Mouse (Mus musculus): ENCODE measurements at regions not wholly inside any gene's neighbourhood (a gene's known extent, or its start where the extent isn't known, plus 50 kb on each side); places are given as distances from the start of the nearest gene placed in this dataset.

- DNase-seq = no peak
Measured at GRCm38 (mm10) chr1:137926326-137926725, 249.2 kb downstream of the Ptprc start.

DNA sequence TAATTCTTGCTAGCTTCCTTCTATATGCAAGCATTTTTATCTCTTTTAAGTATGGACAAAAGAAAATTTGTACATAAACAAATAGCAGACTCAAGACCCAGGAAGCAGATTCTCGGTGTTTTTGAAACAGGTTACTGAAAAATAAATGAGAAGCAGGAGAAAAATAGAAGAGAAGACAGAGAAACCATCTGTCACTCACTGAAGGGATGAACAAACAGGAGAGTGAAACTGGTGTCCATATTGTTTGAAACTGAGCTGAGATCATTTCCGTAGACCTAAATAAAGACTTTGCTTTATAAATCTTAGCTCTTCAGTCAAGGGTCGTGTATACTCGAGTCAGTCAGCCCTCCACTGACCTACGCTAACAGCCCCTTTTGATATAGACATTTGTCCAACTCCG is 251.4 kb downstream of the Ptprc start:
- DNase-seq = no peak

GRCm38 (mm10) chr1:137923705-137924104 is 251.8 kb downstream of the Ptprc start:
- no peak for DNase-seq

GRCm38 (mm10) chr1:137922769-137923168 is 252.7 kb downstream of the Ptprc start:
- DNase-seq = no peak

DNA sequence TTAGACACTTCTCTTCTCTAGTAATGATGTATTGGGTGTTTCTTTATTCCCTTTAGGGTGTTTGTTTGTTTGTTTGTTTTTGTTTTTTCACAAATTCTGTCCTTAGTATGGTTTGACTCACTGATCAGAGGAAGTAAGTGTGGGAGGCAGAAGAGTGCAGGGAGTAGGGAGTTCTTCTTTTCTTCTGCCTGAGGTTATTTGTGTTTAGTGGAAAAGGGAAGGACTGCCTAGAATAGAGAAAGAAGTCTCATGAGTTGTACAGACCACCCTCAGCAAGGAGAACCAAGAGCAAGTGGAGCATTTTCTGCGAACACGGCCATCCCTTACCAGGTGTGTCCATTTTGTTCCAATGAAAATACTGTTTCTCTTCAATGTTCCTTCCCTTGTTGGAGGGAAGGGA is 253.9 kb downstream of the Ptprc start:
- no peak for DNase-seq

DNA sequence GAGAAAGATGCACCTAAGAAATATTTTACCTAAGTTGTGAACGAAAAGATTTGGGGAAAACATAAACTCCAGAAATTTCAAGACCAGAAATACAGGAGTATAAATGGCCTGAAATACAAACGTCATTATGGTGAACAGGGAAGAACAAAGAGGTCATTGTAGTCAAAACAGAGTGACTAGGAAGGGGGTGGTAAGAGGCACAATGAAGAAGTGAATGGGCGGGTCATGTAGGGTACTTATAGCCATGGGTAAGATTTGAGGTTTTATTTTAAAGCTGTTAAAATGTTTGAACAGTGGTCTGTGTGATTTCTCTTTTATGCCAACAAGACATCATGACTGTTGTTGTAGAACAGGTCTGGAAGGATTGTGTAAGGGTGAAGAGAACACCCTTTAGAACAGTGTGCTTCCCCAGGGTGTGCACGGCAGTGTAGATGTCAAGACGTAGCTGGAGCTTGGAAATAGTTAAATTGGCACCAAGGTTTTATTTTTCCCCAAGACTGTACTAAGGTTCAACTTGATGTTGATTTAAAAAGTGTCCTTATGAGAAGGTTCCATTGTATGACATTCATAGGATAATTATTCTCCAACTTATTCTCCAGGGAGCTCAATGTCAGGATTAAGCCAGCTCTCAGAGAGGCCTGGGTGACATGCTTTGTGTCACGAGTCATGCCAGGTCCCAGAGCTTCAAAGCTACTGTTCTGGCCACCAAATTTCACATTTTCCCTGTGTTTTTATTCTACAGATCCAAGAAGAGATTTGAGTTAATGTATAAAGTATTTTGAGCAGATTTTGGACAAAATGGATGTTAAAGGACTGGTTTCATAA is 255.6 kb downstream of the Ptprc start:
- DNase-seq = no peak

DNA sequence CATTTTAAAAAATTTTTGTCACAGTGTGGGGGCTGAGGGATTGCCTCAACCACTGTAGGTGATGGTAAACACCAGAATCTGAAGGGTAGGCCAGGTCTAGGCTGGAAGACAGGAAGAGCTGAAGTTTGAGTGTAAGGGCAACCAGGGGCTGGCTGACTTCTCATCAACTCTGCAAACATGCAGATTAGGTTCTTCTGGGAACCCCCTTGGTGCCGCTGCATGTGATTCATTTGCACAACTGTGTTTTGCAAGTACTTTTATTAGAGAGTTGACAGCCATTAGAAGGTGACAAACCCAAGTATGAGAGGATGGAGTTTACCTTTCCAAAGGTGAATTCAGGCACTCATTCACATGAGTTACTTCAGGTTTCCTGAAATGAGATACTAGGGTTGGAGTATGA is 258.1 kb downstream of the Ptprc start:
- no peak for DNase-seq

- DNase-seq = peak; percentile 39 to 42
Measured at GRCm38 (mm10) chr1:137906883-137907282, 268.6 kb downstream of the Ptprc start.

DNA sequence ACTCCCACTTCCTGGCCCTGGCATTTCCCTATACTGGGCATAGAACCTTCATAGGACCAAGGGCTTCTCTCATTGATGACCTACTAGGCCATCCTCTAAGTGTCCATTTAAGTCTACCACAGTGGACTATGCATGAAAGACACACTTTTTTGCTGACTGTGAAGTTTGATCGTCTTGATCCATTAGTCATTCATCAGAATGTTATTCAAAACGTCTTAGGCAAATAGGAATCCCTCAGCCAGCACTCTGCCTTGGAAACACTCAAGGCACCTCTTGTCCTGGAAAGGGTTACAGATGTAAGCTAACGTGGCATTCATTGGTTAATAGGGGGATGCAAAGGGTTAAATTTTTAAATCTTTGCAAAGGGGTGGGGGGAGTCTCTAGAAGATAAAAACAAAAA is 269.0 kb downstream of the Ptprc start:
- no peak for DNase-seq

GRCm38 (mm10) chr1:137905566-137905965 is 269.9 kb downstream of the Ptprc start:
- no peak for DNase-seq

DNA sequence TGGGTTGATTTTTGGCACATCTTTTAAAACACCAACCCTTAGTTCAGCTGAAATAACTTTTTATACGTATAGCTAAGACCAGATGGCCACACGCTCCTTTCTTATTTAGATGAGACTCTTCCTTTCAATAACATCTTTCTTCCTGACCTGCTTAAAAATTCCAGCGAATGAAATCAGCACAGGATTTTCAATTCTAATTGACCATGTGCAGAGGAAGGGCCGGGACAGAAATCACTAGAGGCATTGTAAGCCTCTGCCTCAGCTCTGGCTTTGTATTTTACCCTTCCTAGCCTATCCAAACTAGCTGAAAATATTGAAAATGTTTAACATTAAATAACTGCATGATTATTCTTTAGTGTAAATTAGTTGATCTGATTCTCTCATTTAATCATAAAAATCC is 272.2 kb downstream of the Ptprc start:
- DNase-seq = no peak

DNA sequence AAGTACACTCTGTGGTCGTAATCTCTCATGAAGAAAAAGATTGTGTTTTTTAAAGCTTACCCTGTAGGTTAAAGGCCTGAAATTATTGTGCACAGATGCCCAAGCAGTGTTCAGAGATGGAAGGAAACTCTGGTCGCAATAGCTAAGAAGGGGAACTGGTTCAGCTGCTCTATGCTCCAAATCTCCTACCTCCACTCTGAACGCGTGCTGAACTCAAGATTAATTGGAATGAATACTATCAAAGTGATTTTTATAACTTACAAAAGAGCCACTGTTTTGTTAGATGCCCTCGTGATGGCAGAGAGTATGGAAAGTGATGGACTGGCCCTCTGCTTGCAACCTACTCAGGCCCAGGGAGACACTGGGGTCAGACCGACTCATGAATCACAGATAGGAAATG is 272.6 kb downstream of the Ptprc start:
- no peak for DNase-seq

DNA sequence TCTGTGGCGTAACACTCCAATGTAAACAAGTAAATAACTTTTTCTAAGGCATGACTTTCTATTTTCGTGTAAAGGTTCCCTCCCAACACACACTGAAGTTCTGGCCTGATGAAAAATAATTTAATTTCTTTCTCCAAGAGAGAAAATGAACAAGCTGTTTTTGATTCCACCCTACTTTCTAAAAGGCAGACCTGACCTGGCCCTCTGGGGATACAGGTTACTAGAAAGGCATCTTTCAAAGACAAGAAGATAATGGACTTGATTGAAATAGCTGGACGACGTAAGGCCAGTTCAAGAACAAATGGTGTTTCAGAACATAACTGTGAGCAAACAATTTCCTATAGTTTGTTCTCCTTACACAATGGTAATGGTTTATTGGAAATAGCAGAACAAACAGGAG is 273.5 kb downstream of the Ptprc start:
- no peak for DNase-seq

DNA sequence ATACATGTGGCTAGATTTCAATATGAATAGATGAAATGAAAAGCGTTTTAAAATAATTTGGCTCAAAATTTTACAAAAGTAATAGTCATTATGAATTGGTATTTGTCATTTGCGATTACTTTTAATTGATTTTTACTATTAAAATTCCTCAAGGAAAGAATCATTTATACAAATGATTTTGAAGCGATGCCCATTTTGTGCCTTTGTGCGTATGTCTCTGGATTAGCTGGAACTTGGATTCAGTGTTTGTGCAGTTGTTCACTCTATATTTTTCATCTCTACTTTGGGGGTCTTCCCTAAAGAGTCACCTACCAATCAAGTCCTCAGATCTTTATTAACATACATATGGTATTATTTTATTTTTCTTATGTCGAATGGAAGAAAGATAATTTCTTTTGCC is 274.3 kb downstream of the Ptprc start:
- no peak for DNase-seq

- DNase-seq = no peak
Measured at GRCm38 (mm10) chr1:137900621-137901071, 274.9 kb downstream of the Ptprc start.

DNA sequence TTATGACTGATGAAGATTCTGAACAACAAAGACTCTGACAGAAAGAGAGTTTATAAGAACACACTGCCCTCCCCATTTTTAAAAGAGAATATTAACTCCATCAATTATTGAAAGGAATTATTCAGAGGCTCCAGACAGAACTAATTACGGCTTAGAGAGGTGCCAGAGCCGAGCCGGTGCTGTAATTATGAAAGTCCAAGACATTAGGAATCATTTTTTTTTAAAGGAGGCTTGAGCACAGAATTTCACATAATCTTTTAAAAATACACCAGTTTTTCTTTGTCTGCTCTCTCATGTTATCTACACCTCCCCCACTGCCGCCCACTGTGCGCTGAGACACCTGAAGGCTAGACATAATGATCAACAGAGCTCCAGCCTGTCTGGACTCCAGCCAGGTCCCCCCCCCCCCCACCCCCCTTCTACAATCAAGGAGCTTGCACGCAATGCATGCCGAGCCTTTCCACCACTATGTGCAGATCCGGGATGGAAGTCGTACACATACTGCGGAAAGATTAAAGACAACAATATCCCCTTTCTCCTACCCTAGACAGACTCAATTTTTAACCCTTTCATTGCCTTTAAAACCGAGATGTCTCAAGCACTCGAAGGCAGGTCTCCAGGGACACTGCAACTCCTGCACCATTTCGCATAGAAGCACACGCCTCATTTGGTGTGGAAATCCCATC is 275.4 kb downstream of the Ptprc start:
- peak; percentile 14 to 19 for DNase-seq

DNA sequence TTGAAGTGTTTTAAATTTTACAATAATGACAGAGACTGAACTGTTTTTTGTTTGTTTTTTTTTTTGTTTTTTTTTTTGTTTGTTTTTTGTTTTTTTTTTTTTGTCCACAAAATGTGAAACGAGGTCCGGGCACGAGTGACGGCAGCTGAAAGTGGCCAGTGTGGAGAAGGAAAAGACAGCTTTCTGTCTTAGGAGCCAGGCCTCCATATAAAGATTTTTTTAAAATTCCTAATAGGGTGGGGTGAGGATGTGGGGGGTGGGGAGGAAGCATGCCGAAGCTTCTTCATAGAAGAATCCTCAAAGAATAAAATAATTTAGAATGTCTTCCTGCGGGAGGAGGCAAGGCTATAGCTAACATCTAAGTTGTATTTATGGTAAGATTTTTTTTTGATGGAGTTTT is 276.2 kb downstream of the Ptprc start:
- no peak for DNase-seq

GRCm38 (mm10) chr1:137898891-137899290 is 276.6 kb downstream of the Ptprc start:
- DNase-seq = no peak

- peak; percentile 82 to 87 for DNase-seq
Measured at GRCm38 (mm10) chr1:137898397-137898796, 277.1 kb downstream of the Ptprc start.

- DNase-seq = no peak
Measured at GRCm38 (mm10) chr1:137881656-137882055, 293.9 kb downstream of the Ptprc start.

DNA sequence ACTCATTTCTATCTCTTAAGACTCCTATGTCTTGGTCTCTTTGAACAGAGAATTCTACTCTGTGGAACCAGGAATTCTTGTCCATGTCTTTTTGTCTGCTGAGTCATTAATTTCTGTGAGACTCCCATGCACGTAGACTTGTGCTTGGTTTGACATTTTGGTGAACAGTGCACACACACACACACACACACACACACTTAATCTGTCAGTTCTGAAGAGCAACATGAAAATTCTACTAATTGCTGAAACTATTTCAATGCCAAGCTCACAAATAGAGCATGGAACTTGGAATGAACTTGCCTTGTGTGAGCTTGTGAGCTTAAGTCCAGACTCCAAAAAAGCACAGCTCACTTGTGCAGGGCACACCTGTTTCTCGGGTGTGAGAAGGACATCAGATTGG is 301.1 kb downstream of the Ptprc start:
- DNase-seq = no peak

DNA sequence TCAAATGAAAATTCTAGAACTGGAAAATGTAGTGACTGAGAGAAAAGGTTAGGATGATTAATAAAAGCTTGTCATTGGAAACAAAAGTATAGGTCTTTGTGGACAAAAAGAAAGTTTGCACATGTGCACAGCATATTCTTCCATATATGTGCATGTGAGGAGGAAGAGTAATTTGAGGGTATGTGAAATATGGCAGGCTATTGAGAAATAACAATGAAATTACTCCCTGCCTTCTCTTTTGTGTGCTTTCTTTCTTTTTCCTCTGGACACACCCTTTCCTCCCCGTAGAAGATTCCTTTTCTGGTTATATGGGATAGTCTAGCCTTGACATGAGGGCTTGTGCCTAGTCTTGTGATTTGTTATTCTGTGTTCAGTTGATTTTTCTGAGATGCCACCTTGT is 301.9 kb downstream of the Ptprc start:
- no peak for DNase-seq

DNA sequence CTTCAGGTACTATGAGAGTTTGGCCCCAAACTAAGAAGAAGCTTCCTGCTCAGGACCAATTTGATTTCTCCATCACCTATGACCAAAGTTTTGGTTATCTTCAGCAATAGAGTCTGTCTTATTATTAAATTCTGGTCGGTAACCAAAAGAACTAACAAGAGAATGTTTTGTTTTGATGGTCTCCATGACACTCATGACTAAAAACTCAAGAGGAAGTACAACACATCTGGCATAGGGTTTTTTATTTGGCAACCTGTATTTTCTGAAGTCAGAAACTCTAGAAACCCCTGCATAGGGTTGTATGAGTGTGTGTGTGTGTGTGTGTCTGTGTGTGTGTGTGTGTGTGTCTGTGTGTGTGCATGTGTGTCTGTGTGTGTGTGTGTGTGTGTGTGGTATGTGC is 310.5 kb downstream of the Ptprc start:
- DNase-seq = no peak

- no peak for DNase-seq
Measured at GRCm38 (mm10) chr1:137863506-137863905, 312.0 kb downstream of the Ptprc start.
